Mouse (Mus musculus) limb, embryonic 15.5 days (tissue): ENCODE results near the gene Wfdc3. TPM values are rescaled to one million over a fixed set of nuclear protein-coding genes. Genes with fewer than 3 reads are reported as not detected.

Experiments used
- ATAC-seq: fragments of 200-750 bp; cut with Nextera tagmentation; 2 replicates; pipeline ENCODE4 v1.8.0; 2017; ENCODE audit warnings: low read depth, moderate TSS enrichment; ENCODE audit not compliant: insufficient number of reproducible peaks, low FRiP score, low TSS enrichment
- H3K27ac ChIP-seq: fragments of 300-500 bp; sonication (generic); 2 replicates; pipeline ENCODE4 v1.5.1; 2015; ENCODE audit warnings: moderate library complexity, mild to moderate bottlenecking, inconsistent platforms
- H3K27me3 ChIP-seq: fragments of 300-500 bp; sonication (generic); 2 replicates; pipeline ENCODE4 v1.6.1; 2015; ENCODE audit warnings: inconsistent platforms
- H3K36me3 ChIP-seq: fragments of 300-500 bp; sonication (generic); 2 replicates; pipeline ENCODE4 v1.6.1; 2015; ENCODE audit warnings: inconsistent platforms
- H3K4me1 ChIP-seq: fragments of 300-500 bp; sonication (generic); 2 replicates; pipeline ENCODE4 v1.6.1; 2015; ENCODE audit warnings: inconsistent platforms
- H3K4me2 ChIP-seq: fragments of 300-500 bp; sonication (generic); 2 replicates; pipeline ENCODE4 v1.6.1; 2015; ENCODE audit warnings: mild to moderate bottlenecking, inconsistent platforms
- H3K4me3 ChIP-seq: fragments of 300-500 bp; sonication (generic); 2 replicates; pipeline ENCODE4 v1.5.1; 2015; ENCODE audit warnings: mild to moderate bottlenecking, inconsistent platforms
- H3K9ac ChIP-seq: fragments of 300-500 bp; sonication (generic); 2 replicates; pipeline ENCODE4 v1.6.1; 2015; ENCODE audit warnings: inconsistent platforms
- H3K9me3 ChIP-seq: fragments of 300-500 bp; sonication (generic); 2 replicates; pipeline ENCODE4 v1.6.1; 2016; ENCODE audit warnings: inconsistent platforms
- WGBS: fragments of 180-500 bp; shearing (Covaris S2); methylation state at CpG from one replicate; pipeline ENCODE4 v1.1.7; 2015; 5-methylcytosine and 5-hydroxymethylcytosine counted together
- polyA plus RNA-seq: library from polyadenylated mRNA; unstranded; fragments of >200 nt; fragmentation: Nextera tagmentation; extraction: Ambion mirVana; gene quantifications from 2 replicates; pipeline ENCODE4 v1.2.1, GENCODE M21; 2015

Gene Wfdc3
- polyA plus RNA-seq: 0.41 and 0.50 TPM in 2 replicates

- H3K9ac ChIP-seq: peak within 1 kb of the TSS; percentile 95
- under 1% methylated on average over 49 of the region's 70 CpGs for WGBS
- ATAC-seq: peak; percentile 79
- peak within 1 kb of the TSS; percentile 65 for H3K27ac ChIP-seq
- peak within 1 kb of the TSS; percentile 96 for H3K4me3 ChIP-seq
- H3K4me1 ChIP-seq: peaks cover 22% of the 10 kb centered on the region
- peak within 1 kb of the TSS; percentile 77 for H3K4me2 ChIP-seq
- H3K27me3 ChIP-seq: no peaks in the 10 kb centered on the region
- peaks cover 32% of the 10 kb centered on the region for H3K36me3 ChIP-seq
- H3K9me3 ChIP-seq: no peaks in the 10 kb centered on the region
These were observed at the start of gene Wfdc3, which contains the start of gene Dnttip1 for GRCm38 (mm10) chr2:164745843-164746479. Gene Wfdc3, minus strand, starts transcription at chr2:164745931. Gene Dnttip1, plus strand, starts transcription at chr2:164745983.

- H3K9me3 ChIP-seq: no peaks in the 10 kb centered on the region
- H3K27ac ChIP-seq: no peak overlapping the region
- H3K4me3 ChIP-seq: no peak overlapping the region
- no peaks in the 10 kb centered on the region for H3K4me1 ChIP-seq
- no peak overlapping the region for H3K9ac ChIP-seq
- 25% methylated on average over 5 of the region's 5 CpGs for WGBS
- ATAC-seq: no peak
- no peaks in the 10 kb centered on the region for H3K27me3 ChIP-seq
- H3K4me2 ChIP-seq: no peak overlapping the region
- peaks cover 72% of the 10 kb centered on the region for H3K36me3 ChIP-seq
These were observed 48.6 kb upstream of the Wfdc3 start for GRCm38 (mm10) chr2:164794293-164794692.

- Histone ChIP-seq H3K9me3 (no peaks in the 10 kb centered on the region), H3K4me3 (no peak overlapping the region), H3K27ac (no peak overlapping the region; the same call in 1 of the 2 replicates), H3K4me2 (no peak overlapping the region), H3K36me3 (peaks cover 71% of the 10 kb centered on the region), H3K27me3 (no peaks in the 10 kb centered on the region), H3K9ac (no peak overlapping the region), H3K4me1 (peaks cover under 1% of the 10 kb centered on the region; the same call in 1 of the 2 replicates)
- 88% methylated on average over 2 of the region's 2 CpGs for WGBS
- ATAC-seq: no peak
These were observed 48.0 kb upstream of the Wfdc3 start for GRCm38 (mm10) chr2:164793772-164794171.

GRCm38 (mm10) chr2:164793236-164793635 lies 47.5 kb upstream of the Wfdc3 start:
- Histone ChIP-seq H3K27ac (no peak overlapping the region; the same call in 1 of the 2 replicates), H3K9ac (no peak overlapping the region), H3K4me3 (no peak overlapping the region), H3K4me2 (no peak overlapping the region), H3K9me3 (no peaks in the 10 kb centered on the region), H3K4me1 (peaks cover 6% of the 10 kb centered on the region), H3K27me3 (no peaks in the 10 kb centered on the region), H3K36me3 (peaks cover 72% of the 10 kb centered on the region)
- WGBS: 82% methylated on average over 3 of the region's 3 CpGs
- no peak for ATAC-seq

GRCm38 (mm10) chr2:164792400-164793190 lies 46.9 kb upstream of the Wfdc3 start:
- WGBS: 88% methylated on average over 12 of the region's 12 CpGs
- ATAC-seq: no peak
- no peaks in the 10 kb centered on the region for H3K27me3 ChIP-seq
- no peak overlapping the region for H3K4me3 ChIP-seq
- no peak overlapping the region for H3K4me2 ChIP-seq
- H3K9ac ChIP-seq: no peak overlapping the region
- peaks cover 72% of the 10 kb centered on the region for H3K36me3 ChIP-seq
- peaks cover 10% of the 10 kb centered on the region for H3K4me1 ChIP-seq
- no peaks in the 10 kb centered on the region for H3K9me3 ChIP-seq
- H3K27ac ChIP-seq: no peak overlapping the region

- Histone ChIP-seq H3K4me3 (no peak overlapping the region), H3K27ac (no peak overlapping the region), H3K9me3 (no peaks in the 10 kb centered on the region), H3K36me3 (peaks cover 69% of the 10 kb centered on the region), H3K4me2 (no peak overlapping the region), H3K9ac (no peak overlapping the region), H3K27me3 (no peaks in the 10 kb centered on the region), H3K4me1 (peaks cover 17% of the 10 kb centered on the region)
- ATAC-seq: no peak
- WGBS: 86% methylated on average over 18 of the region's 18 CpGs
These were observed 46.1 kb upstream of the Wfdc3 start for GRCm38 (mm10) chr2:164791841-164792261.

GRCm38 (mm10) chr2:164790451-164790850 lies 44.7 kb upstream of the Wfdc3 start:
- no peaks in the 10 kb centered on the region for H3K27me3 ChIP-seq
- no peaks in the 10 kb centered on the region for H3K9me3 ChIP-seq
- H3K4me2 ChIP-seq: no peak overlapping the region
- 81% methylated on average over 4 of the region's 4 CpGs for WGBS
- no peak overlapping the region for H3K9ac ChIP-seq
- H3K4me3 ChIP-seq: no peak overlapping the region
- peaks cover 55% of the 10 kb centered on the region for H3K36me3 ChIP-seq
- no peak for ATAC-seq
- H3K27ac ChIP-seq: no peak overlapping the region
- H3K4me1 ChIP-seq: peaks cover 20% of the 10 kb centered on the region

- Histone ChIP-seq H3K4me3 (no peak overlapping the region), H3K4me2 (no peak overlapping the region), H3K27ac (no peak overlapping the region), H3K4me1 (peaks cover 27% of the 10 kb centered on the region), H3K9me3 (no peaks in the 10 kb centered on the region), H3K27me3 (no peaks in the 10 kb centered on the region), H3K36me3 (peaks cover 38% of the 10 kb centered on the region), H3K9ac (no peak overlapping the region)
- 65% methylated on average over 4 of the region's 4 CpGs for WGBS
- ATAC-seq: no peak
These were observed 42.7 kb upstream of the Wfdc3 start for GRCm38 (mm10) chr2:164788411-164788810.

- WGBS: 79% methylated on average over 10 of the region's 10 CpGs
- Histone ChIP-seq H3K4me3 (no peak overlapping the region), H3K4me2 (no peak overlapping the region), H3K9me3 (no peaks in the 10 kb centered on the region), H3K9ac (no peak overlapping the region), H3K36me3 (peaks cover 32% of the 10 kb centered on the region), H3K27me3 (no peaks in the 10 kb centered on the region), H3K4me1 (peaks cover 27% of the 10 kb centered on the region), H3K27ac (no peak overlapping the region)
- no peak for ATAC-seq
These were observed 42.0 kb upstream of the Wfdc3 start for GRCm38 (mm10) chr2:164787779-164788178.

GRCm38 (mm10) chr2:164787032-164787431 lies 41.3 kb upstream of the Wfdc3 start:
- H3K9ac ChIP-seq: peak overlapping the region; percentile 80; the same call in 1 of the 2 replicates

GRCm38 (mm10) chr2:164786388-164786885 lies 40.7 kb upstream of the Wfdc3 start:
- Histone ChIP-seq H3K4me2 (peak overlapping the region; percentile 72), H3K9me3 (no peaks in the 10 kb centered on the region), H3K4me1 (peaks cover 27% of the 10 kb centered on the region), H3K27ac (peak overlapping the region; percentile 93), H3K9ac (peak overlapping the region; percentile 80), H3K4me3 (peak overlapping the region; percentile 63), H3K27me3 (no peaks in the 10 kb centered on the region), H3K36me3 (peaks cover 18% of the 10 kb centered on the region)
- WGBS: 7% methylated on average over 15 of the region's 15 CpGs
- ATAC-seq: no peak

More at GRCm38 (mm10) chr2:164787032-164787431, 41.3 kb upstream of the Wfdc3 start:
- H3K9me3 ChIP-seq: no peaks in the 10 kb centered on the region
- H3K27ac ChIP-seq: peak overlapping the region; percentile 93
- peaks cover 24% of the 10 kb centered on the region for H3K36me3 ChIP-seq
- peak overlapping the region; percentile 72 for H3K4me2 ChIP-seq
- H3K4me3 ChIP-seq: peak overlapping the region; percentile 63
- 87% methylated on average over 3 of the region's 3 CpGs for WGBS
- H3K27me3 ChIP-seq: no peaks in the 10 kb centered on the region
- no peak for ATAC-seq
- H3K4me1 ChIP-seq: peaks cover 27% of the 10 kb centered on the region
